Mouse (Mus musculus) cortical plate, adult 2 months (tissue): ENCODE results near the gene Cnnm3.

ENCODE experiments used
- CTCF ChIP-seq: fragments of 200-500 bp; IDR thresholded peaks from 2 replicates; pipeline ENCODE4 v1.5.1; 2011; ENCODE audit warnings: mild to moderate bottlenecking, control low read depth, low read length; ENCODE audit not compliant: insufficient read depth; ENCODE audit errors: extremely low read depth
- POLR2A ChIP-seq: fragments of 200-500 bp; IDR thresholded peaks from 2 replicates; pipeline ENCODE4 v1.6.1; 2011; ENCODE audit warnings: mild to moderate bottlenecking, low read length, control low read depth; ENCODE audit not compliant: insufficient read depth; ENCODE audit errors: extremely low read depth

DNA sequence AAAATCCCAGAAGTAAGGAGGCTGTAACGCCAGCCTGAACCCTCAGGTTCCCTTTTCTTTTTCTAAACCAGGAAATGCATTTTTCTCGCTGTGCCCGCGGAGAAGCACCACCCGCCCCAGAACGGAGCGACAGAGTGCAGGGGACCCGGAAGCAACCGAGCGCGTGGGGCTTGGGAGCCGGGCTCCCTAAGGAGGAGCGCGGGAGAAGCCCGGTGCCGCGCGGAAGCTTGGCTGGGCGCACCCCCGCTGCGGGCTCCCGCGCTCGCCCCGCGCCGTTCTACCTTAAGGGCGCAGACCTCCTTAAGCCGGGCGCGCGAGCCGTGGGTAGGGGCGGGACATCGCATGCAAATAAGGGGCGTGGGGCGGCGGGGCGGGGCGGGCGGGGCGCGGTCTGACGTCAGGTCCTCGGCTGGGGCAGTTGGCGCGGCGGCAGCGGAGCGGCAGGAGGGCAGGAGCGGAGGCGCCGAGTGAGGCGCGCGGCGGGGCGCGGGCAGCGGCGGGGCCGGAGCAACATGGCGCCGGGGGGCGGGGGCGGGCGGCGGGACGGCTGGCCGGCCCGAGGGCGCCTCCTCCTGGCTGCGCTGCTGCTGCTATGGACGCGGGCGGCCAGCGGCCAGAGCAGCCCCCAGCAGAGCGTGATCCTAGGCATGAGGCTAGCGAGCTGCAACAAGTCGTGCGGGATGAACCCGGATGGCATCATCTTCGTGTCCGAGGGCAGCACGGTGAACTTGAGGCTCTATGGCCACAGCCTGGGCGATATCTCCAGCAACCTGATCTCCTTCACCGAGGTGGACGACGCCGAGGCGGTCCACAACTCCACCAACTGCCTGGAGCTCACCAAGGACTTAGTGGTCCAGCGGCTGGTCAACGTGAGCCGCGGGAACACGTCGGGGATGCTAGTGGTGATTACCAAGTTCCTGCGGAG, 40.2 kb upstream of the Cnnm3 start, which contains the start of gene Cnnm4:
- TF ChIP-seq CTCF: 0 out of 2 replicates have a peak, but pooled peaks have one; percentile 10
- peak; percentile 34; the same call in 1 of the 2 replicates for TF ChIP-seq POLR2A
